Mouse (Mus musculus): ENCODE measurements around the gene Hid1.
A peak's percentile ranks its signal among the peaks of the same experiment; 100 is the strongest.

Gene Hid1

GRCm38 (mm10) chr11:115337826-115338225, 29.7 kb downstream of the Hid1 start:
- no peak for DNase-seq (ENCODE audit: low read depth, low spot score)

GRCm38 (mm10) chr11:115337350-115337749, 30.2 kb downstream of the Hid1 start:
- no peak for DNase-seq (ENCODE audit: low read depth, low spot score)

- no peak for DNase-seq (ENCODE audit: low read depth, low spot score)
These were observed 31.4 kb downstream of the Hid1 start for GRCm38 (mm10) chr11:115336115-115336514.

GRCm38 (mm10) chr11:115335223-115335622, 32.3 kb downstream of the Hid1 start:
- DNase-seq (ENCODE audit: low read depth, low spot score): no peak

- no peak for DNase-seq (ENCODE audit: low read depth, low spot score)
These were observed 33.0 kb downstream of the Hid1 start, which contains the start of gene Otop3 for GRCm38 (mm10) chr11:115334531-115334930. Gene Otop3 (plus strand): TSS chr11:115334731.

GRCm38 (mm10) chr11:115329339-115329738, 38.2 kb downstream of the Hid1 start:
- no peak for DNase-seq (ENCODE audit: low read depth, low spot score)

- DNase-seq (ENCODE audit: low read depth, low spot score): no peak
These were observed 40.8 kb downstream of the Hid1 start for GRCm38 (mm10) chr11:115326730-115327129.

GRCm38 (mm10) chr11:115323354-115323753, 44.2 kb downstream of the Hid1 start:
- DNase-seq (ENCODE audit: low read depth, low spot score): no peak

- DNase-seq (ENCODE audit: low read depth, low spot score): peak; percentile 49
These were observed 45.5 kb downstream of the Hid1 start, which contains the start of gene Ush1g for GRCm38 (mm10) chr11:115321906-115322693. Gene Ush1g (minus strand): TSS chr11:115322041.

GRCm38 (mm10) chr11:115319704-115320383, 47.7 kb downstream of the Hid1 start:
- peak; percentile 52 for DNase-seq (ENCODE audit: low read depth, low spot score)

- no peak for DNase-seq (ENCODE audit: low read depth, low spot score)
These were observed 49.1 kb downstream of the Hid1 start for GRCm38 (mm10) chr11:115318245-115319027.

GRCm38 (mm10) chr11:115317204-115317603, 50.4 kb downstream of the Hid1 start:
- DNase-seq (ENCODE audit: low read depth, low spot score): no peak

- no peak for DNase-seq (ENCODE audit: low read depth, low spot score)
These were observed 53.3 kb downstream of the Hid1 start for GRCm38 (mm10) chr11:115314249-115314648.

- DNase-seq (ENCODE audit: low read depth, low spot score): no peak
These were observed 58.8 kb downstream of the Hid1 start for GRCm38 (mm10) chr11:115308781-115309180.

- no peak for DNase-seq (ENCODE audit: low read depth, low spot score)
These were observed 60.7 kb downstream of the Hid1 start, which contains the start of gene Otop2 for GRCm38 (mm10) chr11:115306863-115307262. Gene Otop2 (plus strand): TSS chr11:115307163.

GRCm38 (mm10) chr11:115303167-115303566, 64.4 kb downstream of the Hid1 start:
- no peak for DNase-seq (ENCODE audit: low read depth, low spot score)

GRCm38 (mm10) chr11:115301351-115301750, 66.2 kb downstream of the Hid1 start:
- DNase-seq (ENCODE audit: low read depth, low spot score): no peak

- DNase-seq (ENCODE audit: low read depth, low spot score): no peak
These were observed 66.8 kb downstream of the Hid1 start for GRCm38 (mm10) chr11:115300745-115301144.

- no peak for DNase-seq (ENCODE audit: low read depth, low spot score)
These were observed 69.4 kb downstream of the Hid1 start for GRCm38 (mm10) chr11:115298160-115298559.

All from skeletal muscle tissue, adult 2 months (tissue).